Mouse (Mus musculus): ENCODE data around the gene Adh5. TPM values are rescaled to one million over a fixed set of nuclear protein-coding genes. Genes with fewer than 3 reads are reported as not detected.

The Adh5 gene
- polyA plus RNA-seq (2015; fragmentation: Nextera tagmentation; extraction: Ambion mirVana), result 157 and 161 TPM in 2 replicates

GRCm38 (mm10) chr3:138442612-138443464 lies at the start of gene Adh5:
Adh5 (plus strand) TSS chr3:138443093.
- Histone ChIP-seq H3K36me3 (peaks cover 28% of the 10 kb centered on the region), H3K4me1 (peaks cover 16% of the 10 kb centered on the region), H3K4me2 (replicated peaks) (peak within 1 kb of the TSS; percentile 93), H3K9ac (peak within 1 kb of the TSS; percentile 75), H3K9me3 (replicated peaks) (no peaks in the 10 kb centered on the region), H3K27ac (replicated peaks) (peak within 1 kb of the TSS; percentile 93), H3K4me3 (replicated peaks) (peak within 1 kb of the TSS; percentile 92), H3K27me3 (no peaks in the 10 kb centered on the region)
- WGBS, result under 1% methylated on average over 83 of the region's 86 CpGs
- peak; percentile 100 for ATAC-seq (ENCODE audit: insufficient number of reproducible peaks, low FRiP score, low TSS enrichment, low read depth)

- no peak overlapping the region for H3K4me2 ChIP-seq (replicated peaks)
- no peaks in the 10 kb centered on the region for H3K9me3 ChIP-seq (replicated peaks)
- no peaks in the 10 kb centered on the region for H3K27me3 ChIP-seq
- H3K4me1 ChIP-seq, result no peaks in the 10 kb centered on the region
- 78% methylated on average over 3 of the region's 3 CpGs for WGBS
- no peaks in the 10 kb centered on the region for H3K36me3 ChIP-seq
- no peak overlapping the region for H3K4me3 ChIP-seq (replicated peaks)
- H3K9ac ChIP-seq, result no peak overlapping the region
- ATAC-seq (ENCODE audit: insufficient number of reproducible peaks, low FRiP score, low TSS enrichment, low read depth), result no peak
- H3K27ac ChIP-seq (replicated peaks), result no peak overlapping the region
These were observed 38.0 kb upstream of the Adh5 start for GRCm38 (mm10) chr3:138404872-138405271.

- no peak for ATAC-seq (ENCODE audit: insufficient number of reproducible peaks, low FRiP score, low TSS enrichment, low read depth)
- Histone ChIP-seq H3K4me1 (no peaks in the 10 kb centered on the region), H3K9ac (no peak overlapping the region), H3K27ac (replicated peaks) (no peak overlapping the region), H3K9me3 (replicated peaks) (no peaks in the 10 kb centered on the region), H3K27me3 (no peaks in the 10 kb centered on the region), H3K4me2 (replicated peaks) (no peak overlapping the region), H3K4me3 (replicated peaks) (no peak overlapping the region), H3K36me3 (no peaks in the 10 kb centered on the region)
- 33% methylated on average over 3 of the region's 3 CpGs for WGBS
These were observed 37.6 kb upstream of the Adh5 start for GRCm38 (mm10) chr3:138405341-138405740.

- no peaks in the 10 kb centered on the region for H3K27me3 ChIP-seq
- ATAC-seq (ENCODE audit: insufficient number of reproducible peaks, low FRiP score, low TSS enrichment, low read depth), result no peak
- no peaks in the 10 kb centered on the region for H3K36me3 ChIP-seq
- no peak overlapping the region for H3K4me3 ChIP-seq (replicated peaks)
- H3K27ac ChIP-seq (replicated peaks), result no peak overlapping the region
- H3K9ac ChIP-seq, result no peak overlapping the region
- H3K4me2 ChIP-seq (replicated peaks), result no peak overlapping the region
- WGBS, result 78% methylated on average over 7 of the region's 7 CpGs
- no peaks in the 10 kb centered on the region for H3K9me3 ChIP-seq (replicated peaks)
- H3K4me1 ChIP-seq, result no peaks in the 10 kb centered on the region
These were observed 37.1 kb upstream of the Adh5 start for GRCm38 (mm10) chr3:138405840-138406239.

GRCm38 (mm10) chr3:138407920-138408319 lies 35.0 kb upstream of the Adh5 start:
- Histone ChIP-seq H3K27me3 (no peaks in the 10 kb centered on the region), H3K4me2 (replicated peaks) (no peak overlapping the region), H3K4me1 (no peaks in the 10 kb centered on the region), H3K4me3 (replicated peaks) (no peak overlapping the region), H3K36me3 (no peaks in the 10 kb centered on the region), H3K27ac (replicated peaks) (no peak overlapping the region), H3K9ac (no peak overlapping the region), H3K9me3 (replicated peaks) (no peaks in the 10 kb centered on the region)
- ATAC-seq (ENCODE audit: insufficient number of reproducible peaks, low FRiP score, low TSS enrichment, low read depth), result no peak
- WGBS, result 88% methylated on average over 1 of the region's 1 CpGs

GRCm38 (mm10) chr3:138409585-138409984 lies 33.3 kb upstream of the Adh5 start:
- H3K4me3 ChIP-seq (replicated peaks), result no peak overlapping the region
- no peak overlapping the region for H3K27ac ChIP-seq (replicated peaks)
- H3K9me3 ChIP-seq (replicated peaks), result no peaks in the 10 kb centered on the region
- no peak for ATAC-seq (ENCODE audit: insufficient number of reproducible peaks, low FRiP score, low TSS enrichment, low read depth)
- WGBS, result 84% methylated on average over 1 of the region's 1 CpGs
- no peak overlapping the region for H3K9ac ChIP-seq
- H3K4me1 ChIP-seq, result no peaks in the 10 kb centered on the region
- H3K36me3 ChIP-seq, result no peaks in the 10 kb centered on the region
- no peaks in the 10 kb centered on the region for H3K27me3 ChIP-seq
- no peak overlapping the region for H3K4me2 ChIP-seq (replicated peaks)

- Histone ChIP-seq H3K27ac (replicated peaks) (no peak overlapping the region), H3K36me3 (no peaks in the 10 kb centered on the region), H3K4me2 (replicated peaks) (no peak overlapping the region), H3K4me1 (no peaks in the 10 kb centered on the region), H3K9me3 (replicated peaks) (no peaks in the 10 kb centered on the region), H3K9ac (no peak overlapping the region), H3K4me3 (replicated peaks) (no peak overlapping the region), H3K27me3 (no peaks in the 10 kb centered on the region)
- no peak for ATAC-seq (ENCODE audit: insufficient number of reproducible peaks, low FRiP score, low TSS enrichment, low read depth)
- WGBS, result 82% methylated on average over 3 of the region's 3 CpGs
These were observed 32.7 kb upstream of the Adh5 start for GRCm38 (mm10) chr3:138410211-138410610.

- Histone ChIP-seq H3K4me1 (no peaks in the 10 kb centered on the region), H3K27ac (replicated peaks) (no peak within 1 kb of the TSS), H3K27me3 (no peaks in the 10 kb centered on the region), H3K36me3 (no peaks in the 10 kb centered on the region), H3K9ac (no peak within 1 kb of the TSS), H3K4me3 (replicated peaks) (no peak within 1 kb of the TSS), H3K4me2 (replicated peaks) (no peak within 1 kb of the TSS), H3K9me3 (replicated peaks) (no peaks in the 10 kb centered on the region)
- ATAC-seq (ENCODE audit: insufficient number of reproducible peaks, low FRiP score, low TSS enrichment, low read depth), result no peak
- 80% methylated on average over 6 of the region's 6 CpGs for WGBS
These were observed 27.7 kb upstream of the Adh5 start, which contains the start of gene Adh4 for GRCm38 (mm10) chr3:138415121-138415690. Adh4 (plus strand) TSS chr3:138415466.

- H3K9ac ChIP-seq, result no peak overlapping the region
- no peak overlapping the region for H3K4me2 ChIP-seq (replicated peaks)
- no peak overlapping the region for H3K4me3 ChIP-seq (replicated peaks)
- no peaks in the 10 kb centered on the region for H3K4me1 ChIP-seq
- H3K27me3 ChIP-seq, result no peaks in the 10 kb centered on the region
- no peaks in the 10 kb centered on the region for H3K36me3 ChIP-seq
- no peak overlapping the region for H3K27ac ChIP-seq (replicated peaks)
- WGBS, result 64% methylated on average over 6 of the region's 6 CpGs
- H3K9me3 ChIP-seq (replicated peaks), result no peaks in the 10 kb centered on the region
- no peak for ATAC-seq (ENCODE audit: insufficient number of reproducible peaks, low FRiP score, low TSS enrichment, low read depth)
These were observed 23.5 kb upstream of the Adh5 start for GRCm38 (mm10) chr3:138419369-138419768.

GRCm38 (mm10) chr3:138420385-138420784 lies 22.5 kb upstream of the Adh5 start:
- Histone ChIP-seq H3K4me3 (replicated peaks) (no peak overlapping the region), H3K9me3 (replicated peaks) (no peaks in the 10 kb centered on the region), H3K9ac (no peak overlapping the region), H3K27ac (replicated peaks) (no peak overlapping the region), H3K4me1 (no peaks in the 10 kb centered on the region), H3K27me3 (no peaks in the 10 kb centered on the region), H3K36me3 (no peaks in the 10 kb centered on the region), H3K4me2 (replicated peaks) (no peak overlapping the region)
- ATAC-seq (ENCODE audit: insufficient number of reproducible peaks, low FRiP score, low TSS enrichment, low read depth), result no peak
- 89% methylated on average over 3 of the region's 3 CpGs for WGBS

- H3K4me1 ChIP-seq, result no peaks in the 10 kb centered on the region
- 72% methylated on average over 2 of the region's 2 CpGs for WGBS
- H3K27ac ChIP-seq (replicated peaks), result no peak overlapping the region
- no peaks in the 10 kb centered on the region for H3K9me3 ChIP-seq (replicated peaks)
- no peak overlapping the region for H3K4me3 ChIP-seq (replicated peaks)
- H3K9ac ChIP-seq, result no peak overlapping the region
- no peak overlapping the region for H3K4me2 ChIP-seq (replicated peaks)
- ATAC-seq (ENCODE audit: insufficient number of reproducible peaks, low FRiP score, low TSS enrichment, low read depth), result no peak
- no peaks in the 10 kb centered on the region for H3K27me3 ChIP-seq
- no peaks in the 10 kb centered on the region for H3K36me3 ChIP-seq
These were observed 19.2 kb upstream of the Adh5 start for GRCm38 (mm10) chr3:138423664-138424063.
